Mouse (Mus musculus) heart, postnatal 0 days (tissue): ENCODE measurements around the gene Phf21a.

ENCODE experiments used
- CTCF ChIP-seq: IDR thresholded peaks from 2 replicates; pipeline ENCODE4 v1.5.1; 2016; ENCODE audit warnings: antibody characterized with exemption, control low read depth, low read depth
- EP300 ChIP-seq: IDR thresholded peaks from 2 replicates; pipeline ENCODE4 v1.6.1; 2016; ENCODE audit warnings: antibody characterized with exemption, low read depth

DNA sequence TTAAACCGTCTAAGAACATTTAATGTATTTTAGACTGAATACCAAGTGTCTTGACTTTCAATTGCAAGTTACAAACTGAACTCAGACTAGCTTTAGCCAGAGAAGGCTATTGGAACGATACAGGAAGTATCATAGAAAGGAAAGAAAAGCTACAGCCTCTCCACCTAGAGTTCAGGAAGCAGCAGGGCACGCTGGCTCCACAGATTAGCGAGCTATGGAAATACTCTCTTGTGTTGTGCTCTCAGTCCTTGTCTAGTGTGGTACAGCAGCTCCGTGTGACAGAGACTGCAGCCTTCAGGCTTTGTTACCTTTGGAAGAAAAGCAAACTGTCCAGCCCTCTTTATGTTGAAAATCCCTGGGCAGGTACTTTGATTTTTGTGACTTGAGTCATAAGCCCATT lies 176.3 kb downstream of the Phf21a start:
- TF ChIP-seq CTCF (no peak), EP300 (no peak)
